Mouse (Mus musculus): Measurements from ENCODE around the gene Ice1. TPM values are rescaled to one million over a fixed set of nuclear protein-coding genes. Genes with fewer than 3 reads are reported as not detected.
A peak's percentile ranks its signal among the peaks of the same experiment; 100 is the strongest.

Gene Ice1
- polyA plus RNA-seq, 1 experiment from 2014 or later: 35.1 TPM

GRCm38 (mm10) chr13:70670080-70670479, 32.6 kb upstream of the Ice1 start:
- no peaks in the 10 kb centered on the region for H3K9me3 ChIP-seq (ENCODE audit: control insufficient read depth, low read depth, low read length)
- no peak overlapping the region for H3K9ac ChIP-seq (replicated peaks; ENCODE audit: low read depth, low read length)
- H3K36me3 ChIP-seq (ENCODE audit: control insufficient read depth, insufficient read depth, low read length): no peaks in the 10 kb centered on the region
- ATAC-seq (ENCODE audit: insufficient number of reproducible peaks, insufficient read depth, low FRiP score, low read depth): no peak
- H3K4me1 ChIP-seq (ENCODE audit: control insufficient read depth, insufficient read depth, low read length): no peaks in the 10 kb centered on the region
- H3K27ac ChIP-seq (ENCODE audit: low read length): no peak overlapping the region
- no peak overlapping the region for H3K4me3 ChIP-seq (ENCODE audit: low read depth, low read length)
- no peak overlapping the region for H3K4me2 ChIP-seq (replicated peaks; ENCODE audit: low read depth, low read length)
- 74% methylated on average over 4 of the region's 4 CpGs for WGBS
- H3K27me3 ChIP-seq (ENCODE audit: control insufficient read depth, insufficient read depth, low read length): no peaks in the 10 kb centered on the region

GRCm38 (mm10) chr13:70659715-70660114, 22.3 kb upstream of the Ice1 start:
- Histone ChIP-seq H3K27me3 (ENCODE audit: control insufficient read depth, insufficient read depth, low read length) (no peaks in the 10 kb centered on the region), H3K9ac (replicated peaks; ENCODE audit: low read depth, low read length) (no peak overlapping the region), H3K4me2 (replicated peaks; ENCODE audit: low read depth, low read length) (no peak overlapping the region), H3K36me3 (ENCODE audit: control insufficient read depth, insufficient read depth, low read length) (no peaks in the 10 kb centered on the region), H3K4me1 (ENCODE audit: control insufficient read depth, insufficient read depth, low read length) (no peaks in the 10 kb centered on the region), H3K4me3 (ENCODE audit: low read depth, low read length) (no peak overlapping the region), H3K27ac (ENCODE audit: low read length) (no peak overlapping the region), H3K9me3 (ENCODE audit: control insufficient read depth, low read depth, low read length) (no peaks in the 10 kb centered on the region)
- no peak for ATAC-seq (ENCODE audit: insufficient number of reproducible peaks, insufficient read depth, low FRiP score, low read depth)
- 77% methylated on average over 4 of the region's 4 CpGs for WGBS

GRCm38 (mm10) chr13:70656741-70657140, 19.3 kb upstream of the Ice1 start:
- Histone ChIP-seq H3K36me3 (ENCODE audit: control insufficient read depth, insufficient read depth, low read length) (no peaks in the 10 kb centered on the region), H3K4me1 (ENCODE audit: control insufficient read depth, insufficient read depth, low read length) (no peaks in the 10 kb centered on the region), H3K4me3 (ENCODE audit: low read depth, low read length) (no peak overlapping the region), H3K4me2 (replicated peaks; ENCODE audit: low read depth, low read length) (no peak overlapping the region), H3K9me3 (ENCODE audit: control insufficient read depth, low read depth, low read length) (no peaks in the 10 kb centered on the region), H3K9ac (replicated peaks; ENCODE audit: low read depth, low read length) (no peak overlapping the region), H3K27me3 (ENCODE audit: control insufficient read depth, insufficient read depth, low read length) (no peaks in the 10 kb centered on the region), H3K27ac (ENCODE audit: low read length) (no peak overlapping the region)
- 62% methylated on average over 4 of the region's 4 CpGs for WGBS
- ATAC-seq (ENCODE audit: insufficient number of reproducible peaks, insufficient read depth, low FRiP score, low read depth): no peak

- no peaks in the 10 kb centered on the region for H3K27me3 ChIP-seq (ENCODE audit: control insufficient read depth, insufficient read depth, low read length)
- no peaks in the 10 kb centered on the region for H3K4me1 ChIP-seq (ENCODE audit: control insufficient read depth, insufficient read depth, low read length)
- H3K9ac ChIP-seq (replicated peaks; ENCODE audit: low read depth, low read length): no peak overlapping the region
- no peaks in the 10 kb centered on the region for H3K9me3 ChIP-seq (ENCODE audit: control insufficient read depth, low read depth, low read length)
- WGBS: 58% methylated on average over 8 of the region's 8 CpGs
- no peaks in the 10 kb centered on the region for H3K36me3 ChIP-seq (ENCODE audit: control insufficient read depth, insufficient read depth, low read length)
- H3K4me3 ChIP-seq (ENCODE audit: low read depth, low read length): no peak overlapping the region
- no peak overlapping the region for H3K27ac ChIP-seq (ENCODE audit: low read length)
- H3K4me2 ChIP-seq (replicated peaks; ENCODE audit: low read depth, low read length): no peak overlapping the region
- no peak for ATAC-seq (ENCODE audit: insufficient number of reproducible peaks, insufficient read depth, low FRiP score, low read depth)
Measured at GRCm38 (mm10) chr13:70656329-70656728, 18.9 kb upstream of the Ice1 start.

GRCm38 (mm10) chr13:70655570-70655969, 18.1 kb upstream of the Ice1 start:
- H3K4me1 ChIP-seq (ENCODE audit: control insufficient read depth, insufficient read depth, low read length): no peaks in the 10 kb centered on the region
- H3K9me3 ChIP-seq (ENCODE audit: control insufficient read depth, low read depth, low read length): no peaks in the 10 kb centered on the region
- no peak overlapping the region for H3K9ac ChIP-seq (replicated peaks; ENCODE audit: low read depth, low read length)
- no peak overlapping the region for H3K4me3 ChIP-seq (ENCODE audit: low read depth, low read length)
- no peak overlapping the region for H3K27ac ChIP-seq (ENCODE audit: low read length)
- H3K4me2 ChIP-seq (replicated peaks; ENCODE audit: low read depth, low read length): no peak overlapping the region
- H3K27me3 ChIP-seq (ENCODE audit: control insufficient read depth, insufficient read depth, low read length): no peaks in the 10 kb centered on the region
- ATAC-seq (ENCODE audit: insufficient number of reproducible peaks, insufficient read depth, low FRiP score, low read depth): no peak
- WGBS: 52% methylated on average over 12 of the region's 12 CpGs
- no peaks in the 10 kb centered on the region for H3K36me3 ChIP-seq (ENCODE audit: control insufficient read depth, insufficient read depth, low read length)

GRCm38 (mm10) chr13:70654091-70654770, 16.8 kb upstream of the Ice1 start:
- WGBS: 37% methylated on average over 5 of the region's 5 CpGs

GRCm38 (mm10) chr13:70653457-70653856, 16.0 kb upstream of the Ice1 start:
- H3K9ac ChIP-seq (replicated peaks; ENCODE audit: low read depth, low read length): no peak overlapping the region
- no peak for ATAC-seq (ENCODE audit: insufficient number of reproducible peaks, insufficient read depth, low FRiP score, low read depth)
- no peak overlapping the region for H3K27ac ChIP-seq (ENCODE audit: low read length)
- H3K27me3 ChIP-seq (ENCODE audit: control insufficient read depth, insufficient read depth, low read length): no peaks in the 10 kb centered on the region
- H3K9me3 ChIP-seq (ENCODE audit: control insufficient read depth, low read depth, low read length): no peaks in the 10 kb centered on the region
- no peaks in the 10 kb centered on the region for H3K36me3 ChIP-seq (ENCODE audit: control insufficient read depth, insufficient read depth, low read length)
- H3K4me2 ChIP-seq (replicated peaks; ENCODE audit: low read depth, low read length): no peak overlapping the region
- H3K4me1 ChIP-seq (ENCODE audit: control insufficient read depth, insufficient read depth, low read length): 0 out of 2 replicates have a peak, but pooled peaks cover 5% of the 10 kb centered on the region
- WGBS: 71% methylated on average over 2 of the region's 2 CpGs
- H3K4me3 ChIP-seq (ENCODE audit: low read depth, low read length): no peak overlapping the region

More at GRCm38 (mm10) chr13:70654091-70654770, 16.8 kb upstream of the Ice1 start:
- peak; percentile 39; the same call in 1 of the 2 replicates for ATAC-seq (ENCODE audit: insufficient number of reproducible peaks, insufficient read depth, low FRiP score, low read depth)
- H3K27me3 ChIP-seq (ENCODE audit: control insufficient read depth, insufficient read depth, low read length): no peaks in the 10 kb centered on the region
- H3K4me3 ChIP-seq (ENCODE audit: low read depth, low read length): no peak overlapping the region
- 0 out of 2 replicates have a peak, but pooled peaks cover 5% of the 10 kb centered on the region for H3K4me1 ChIP-seq (ENCODE audit: control insufficient read depth, insufficient read depth, low read length)
- no peaks in the 10 kb centered on the region for H3K9me3 ChIP-seq (ENCODE audit: control insufficient read depth, low read depth, low read length)
- H3K36me3 ChIP-seq (ENCODE audit: control insufficient read depth, insufficient read depth, low read length): no peaks in the 10 kb centered on the region
- H3K9ac ChIP-seq (replicated peaks; ENCODE audit: low read depth, low read length): no peak overlapping the region
- no peak overlapping the region for H3K4me2 ChIP-seq (replicated peaks; ENCODE audit: low read depth, low read length)
- peak overlapping the region; percentile 33; the same call in 1 of the 2 replicates for H3K27ac ChIP-seq (ENCODE audit: low read length)

GRCm38 (mm10) chr13:70650011-70650436, 12.6 kb upstream of the Ice1 start:
- Histone ChIP-seq H3K4me3 (ENCODE audit: low read depth, low read length) (no peak overlapping the region), H3K4me1 (ENCODE audit: control insufficient read depth, insufficient read depth, low read length) (peaks cover 10% of the 10 kb centered on the region; the same call in 1 of the 2 replicates), H3K9me3 (ENCODE audit: control insufficient read depth, low read depth, low read length) (no peaks in the 10 kb centered on the region), H3K27ac (ENCODE audit: low read length) (no peak overlapping the region; the same call in 1 of the 2 replicates), H3K27me3 (ENCODE audit: control insufficient read depth, insufficient read depth, low read length) (no peaks in the 10 kb centered on the region), H3K4me2 (replicated peaks; ENCODE audit: low read depth, low read length) (no peak overlapping the region), H3K36me3 (ENCODE audit: control insufficient read depth, insufficient read depth, low read length) (no peaks in the 10 kb centered on the region), H3K9ac (replicated peaks; ENCODE audit: low read depth, low read length) (no peak overlapping the region)
- 44% methylated on average over 3 of the region's 3 CpGs for WGBS
- no peak for ATAC-seq (ENCODE audit: insufficient number of reproducible peaks, insufficient read depth, low FRiP score, low read depth)
